Mouse (Mus musculus) adrenal gland, postnatal 25 days (tissue): Measurements from ENCODE around the gene Gm16434. TPM values are rescaled to one million over a fixed set of nuclear protein-coding genes. Genes with fewer than 3 reads are reported as not detected.
"Not testable (repeated sequence)": the region's sequence is repeated elsewhere in the genome, so short reads cannot be mapped to it uniquely, and the experiment has no call there.

Source experiments
- DNase-seq: peaks from one replicate; pipeline ENCODE4 v3.0.0; 2021; ENCODE audit warnings: mixed read lengths
- long read RNA-seq: library from polyadenylated mRNA; stranded (forward); transcript quantifications from one replicate; pipeline ENCODE4 v2.0.0, GENCODE M21; 2021
- total RNA-seq: library from RNA; stranded (reverse); gene quantifications from 2 replicates; pipeline ENCODE4 v1.2.3, GENCODE M21; 2021

The Gm16434 gene
- total RNA-seq: not detected in 2 replicates
- long read RNA-seq: 0 reads

DNA sequence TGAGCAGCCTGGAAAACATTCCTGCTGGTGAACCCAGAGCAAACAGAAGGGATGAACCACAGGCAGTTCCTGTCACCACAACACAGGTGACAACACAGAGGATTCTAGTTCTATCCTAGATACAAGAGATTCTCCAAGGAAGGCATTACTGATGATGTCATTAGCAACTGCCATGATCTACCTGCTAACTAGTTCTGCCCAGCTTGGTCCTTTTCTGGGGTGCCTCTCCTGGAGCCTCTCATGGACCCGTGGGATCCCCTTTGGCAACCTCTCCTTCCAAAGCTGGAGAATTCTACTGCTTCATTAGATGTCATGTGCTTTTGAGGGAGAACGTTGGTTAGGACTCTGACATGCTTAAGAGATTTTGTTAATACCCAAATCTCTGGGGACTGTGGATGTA is at the start of gene Gm16434:
Gm16434 (minus strand) TSS at position 101 of the 400 bp plus-strand sequence.
- DNase-seq: not testable (repeated sequence)

DNA sequence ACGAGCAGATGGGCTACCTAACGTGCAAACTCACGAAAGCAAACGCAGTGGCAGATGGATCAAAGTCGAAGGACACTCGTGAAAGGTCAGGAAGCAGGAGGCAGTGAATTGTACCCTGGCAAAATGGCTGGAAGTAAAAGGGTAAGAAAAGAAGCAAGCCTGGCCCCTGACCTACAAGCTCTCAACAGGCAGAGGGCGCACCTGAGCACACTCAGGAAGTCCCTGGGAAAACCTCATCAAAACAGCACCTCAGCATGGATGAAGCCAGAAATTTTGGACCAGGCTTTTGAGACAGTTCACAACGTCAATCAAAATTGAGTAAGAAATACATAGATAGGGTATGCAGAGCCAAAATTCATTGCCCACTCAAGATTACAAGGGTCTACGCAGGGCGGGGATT is 49.2 kb upstream of the Gm16434 start:
- DNase-seq: not testable (repeated sequence)

GRCm38 (mm10) chr14:7200070-7200469 is 5.7 kb upstream of the Gm16434 start:
- DNase-seq: not testable (repeated sequence)

- not testable (repeated sequence) for DNase-seq
These were observed 19.8 kb downstream of the Gm16434 start, which contains the start of gene Gm3512 for GRCm38 (mm10) chr14:7174483-7174971. TSS of gene Gm3512 (minus strand) at chr14:7174533.

Other genes with a start within 250 kb of the Gm16434 start
- not detected in 2 replicates for gene Gm6356, start 220.7 kb downstream of the Gm16434 start, total RNA-seq
- gene Gm10406, start 167.1 kb downstream of the Gm16434 start, total RNA-seq: not detected in 2 replicates
- gene Gm3685, start 149.6 kb downstream of the Gm16434 start, total RNA-seq: not detected in 2 replicates
- gene Gm3696, start 93.9 kb downstream of the Gm16434 start, total RNA-seq: 0.79 TPM in 1 of 2 replicates, not detected in the other
- gene Gm6676, start 69.1 kb downstream of the Gm16434 start, total RNA-seq: not detected in 2 replicates
- 0.52 and 0.71 TPM in 2 replicates for gene Gm3512, start 20.0 kb downstream of the Gm16434 start, total RNA-seq
- not detected in 2 replicates for gene Gm3727, start 70.2 kb upstream of the Gm16434 start, total RNA-seq
- gene Gm3739, start 120.5 kb upstream of the Gm16434 start, total RNA-seq: 0.18 TPM in 1 of 2 replicates, not detected in the other
- not detected in 2 replicates for gene Gm5797, start 137.9 kb upstream of the Gm16434 start, total RNA-seq
- not detected in 2 replicates for gene Gm8374, start 170.6 kb upstream of the Gm16434 start, total RNA-seq